Mouse (Mus musculus) liver (tissue): ENCODE results near the gene Aldh8a1.

Source experiments
- DNase-seq: peaks from one replicate; pipeline ENCODE4 v3.0.0-alpha.2; 2020; ENCODE audit warnings: mixed read lengths

Gene Aldh8a1

GRCm38 (mm10) chr10:21420457-21421424, 43.6 kb downstream of the Aldh8a1 start:
- peak; percentile 55 for DNase-seq

GRCm38 (mm10) chr10:21426515-21426914, 49.4 kb downstream of the Aldh8a1 start:
- no peak for DNase-seq

- no peak for DNase-seq
Measured at GRCm38 (mm10) chr10:21427996-21428395, 50.9 kb downstream of the Aldh8a1 start.

- DNase-seq, result no peak
Measured at GRCm38 (mm10) chr10:21439268-21439667, 62.2 kb downstream of the Aldh8a1 start.

- DNase-seq, result no peak
Measured at GRCm38 (mm10) chr10:21441020-21441419, 63.9 kb downstream of the Aldh8a1 start.

- DNase-seq, result no peak
Measured at GRCm38 (mm10) chr10:21441690-21442089, 64.6 kb downstream of the Aldh8a1 start.

- DNase-seq, result no peak
Measured at GRCm38 (mm10) chr10:21443646-21444324, 66.7 kb downstream of the Aldh8a1 start.

GRCm38 (mm10) chr10:21444410-21444809, 67.3 kb downstream of the Aldh8a1 start:
- DNase-seq, result peak; percentile 35
